Comparison of ENCODE assay signal across 13 mouse cellular contexts in genomic region chr11:34098422-34098821, GRCm38 (mm10). TPM values are rescaled to one million over a fixed set of nuclear protein-coding genes. Genes with fewer than 3 reads are reported as not detected.
DNase-seq lines count a peak whose midpoint lies in the region; ATAC-seq lines count a peak whose summit lies in the region.
"Had no signal": no experiment of that assay in that cellular context is flagged by ENCODE, and none has a peak within 500 bp of the region (broad histone marks: within the 10 kb centered on the region; RNA-seq: fewer than 3 reads in every experiment).

TSS of gene 4930469K13Rik (minus strand) at chr11:34098554.

- H3K36me3 ChIP-seq in forebrain, embryonic 13.5 days (ENCODE audit: poor library complexity, severe bottlenecking), result no peaks in the 10 kb centered on the region
- H3K36me3 ChIP-seq in forebrain, embryonic 11.5 days (ENCODE audit: control insufficient read depth, insufficient read depth, low read length), result no peaks in the 10 kb centered on the region
- no peaks in the 10 kb centered on the region for H3K36me3 ChIP-seq in neural tube, embryonic 12.5 days
- H3K36me3 ChIP-seq in forebrain, embryonic 16.5 days (ENCODE audit: control insufficient read depth, insufficient read depth), result no peaks in the 10 kb centered on the region
- no peaks in the 10 kb centered on the region for H3K36me3 ChIP-seq in heart, embryonic 10.5 days
- H3K36me3 ChIP-seq in kidney, embryonic 16.5 days (ENCODE audit: insufficient read depth, low read length), result no peaks in the 10 kb centered on the region

- ATAC-seq in forebrain, embryonic 13.5 days, result peak; percentile 62; the same call in 1 of the 2 replicates
- ATAC-seq in forebrain, embryonic 11.5 days (replicated peaks; ENCODE audit: low FRiP score), result no peak
- no peak for ATAC-seq in neural tube, embryonic 12.5 days (ENCODE audit: low FRiP score, low read depth)
- peak; percentile 62 for ATAC-seq in forebrain, embryonic 16.5 days
- ATAC-seq in kidney, embryonic 16.5 days (ENCODE audit: low FRiP score, low TSS enrichment), result no peak

- H3K27ac ChIP-seq in forebrain, embryonic 13.5 days, result no peak within 1 kb of the TSS
- no peak within 1 kb of the TSS for H3K27ac ChIP-seq in forebrain, embryonic 11.5 days (ENCODE audit: low read depth, low read length)
- no peak within 1 kb of the TSS for H3K27ac ChIP-seq in neural tube, embryonic 12.5 days
- no peak within 1 kb of the TSS for H3K27ac ChIP-seq in forebrain, embryonic 16.5 days (ENCODE audit: low read length)
- H3K27ac ChIP-seq in heart, embryonic 10.5 days, result no peak within 1 kb of the TSS
- no peak within 1 kb of the TSS for H3K27ac ChIP-seq in kidney, embryonic 16.5 days (ENCODE audit: low read length)

- no peaks in the 10 kb centered on the region for H3K4me1 ChIP-seq in forebrain, embryonic 13.5 days
- no peaks in the 10 kb centered on the region for H3K4me1 ChIP-seq in forebrain, embryonic 11.5 days (replicated peaks; ENCODE audit: control insufficient read depth, insufficient read depth, low read length)
- no peaks in the 10 kb centered on the region for H3K4me1 ChIP-seq in neural tube, embryonic 12.5 days
- H3K4me1 ChIP-seq in forebrain, embryonic 16.5 days (replicated peaks; ENCODE audit: control insufficient read depth, insufficient read depth, low read length), result no peaks in the 10 kb centered on the region
- no peaks in the 10 kb centered on the region for H3K4me1 ChIP-seq in heart, embryonic 10.5 days
- no peaks in the 10 kb centered on the region for H3K4me1 ChIP-seq in kidney, embryonic 16.5 days (ENCODE audit: insufficient read depth, low read length)

- H3K9ac ChIP-seq in forebrain, embryonic 13.5 days, result no peak within 1 kb of the TSS
- no peak within 1 kb of the TSS for H3K9ac ChIP-seq in forebrain, embryonic 11.5 days (ENCODE audit: low read length)
- H3K9ac ChIP-seq in neural tube, embryonic 12.5 days, result no peak within 1 kb of the TSS
- no peak within 1 kb of the TSS for H3K9ac ChIP-seq in forebrain, embryonic 16.5 days (replicated peaks; ENCODE audit: low read depth, low read length)
- no peak within 1 kb of the TSS for H3K9ac ChIP-seq in kidney, embryonic 16.5 days (replicated peaks; ENCODE audit: low read length)

- no peak within 1 kb of the TSS for H3K4me2 ChIP-seq in forebrain, embryonic 13.5 days
- H3K4me2 ChIP-seq in forebrain, embryonic 11.5 days (ENCODE audit: low read depth, low read length, severe bottlenecking), result no peak within 1 kb of the TSS
- no peak within 1 kb of the TSS for H3K4me2 ChIP-seq in neural tube, embryonic 12.5 days (replicated peaks)
- H3K4me2 ChIP-seq in forebrain, embryonic 16.5 days (ENCODE audit: low read length), result no peak within 1 kb of the TSS
- H3K4me2 ChIP-seq in kidney, embryonic 16.5 days (replicated peaks; ENCODE audit: low read depth, low read length), result no peak within 1 kb of the TSS

- H3K4me3 ChIP-seq in forebrain, embryonic 13.5 days, result no peak within 1 kb of the TSS
- H3K4me3 ChIP-seq in forebrain, embryonic 11.5 days (ENCODE audit: low read depth, low read length), result no peak within 1 kb of the TSS
- H3K4me3 ChIP-seq in neural tube, embryonic 12.5 days, result no peak within 1 kb of the TSS
- H3K4me3 ChIP-seq in forebrain, embryonic 16.5 days (replicated peaks; ENCODE audit: low read length), result no peak within 1 kb of the TSS
- H3K4me3 ChIP-seq in heart, embryonic 10.5 days, result no peak within 1 kb of the TSS
- H3K4me3 ChIP-seq in kidney, embryonic 16.5 days (ENCODE audit: low read length), result no peak within 1 kb of the TSS
- H3K4me3 ChIP-seq: erythroblast, embryonic 14.5 days; myocyte had no signal

- WGBS in forebrain, embryonic 13.5 days, result 84% methylated on average over 10 of the region's 10 CpGs
- 85% methylated on average over 10 of the region's 10 CpGs for WGBS in forebrain, embryonic 11.5 days
- WGBS in neural tube, embryonic 12.5 days, result 86% methylated on average over 10 of the region's 10 CpGs
- WGBS in forebrain, embryonic 16.5 days, result 88% methylated on average over 10 of the region's 10 CpGs
- 85% methylated on average over 10 of the region's 10 CpGs for WGBS in heart, embryonic 10.5 days
- 78% methylated on average over 10 of the region's 10 CpGs for WGBS in kidney, embryonic 16.5 days

- no peaks in the 10 kb centered on the region for H3K27me3 ChIP-seq in forebrain, embryonic 13.5 days
- no peaks in the 10 kb centered on the region for H3K27me3 ChIP-seq in forebrain, embryonic 11.5 days (ENCODE audit: control insufficient read depth, insufficient read depth, low read length)
- H3K27me3 ChIP-seq in neural tube, embryonic 12.5 days (replicated peaks), result no peaks in the 10 kb centered on the region
- H3K27me3 ChIP-seq in forebrain, embryonic 16.5 days (replicated peaks; ENCODE audit: control insufficient read depth, insufficient read depth, low read length), result peaks cover 10% of the 10 kb centered on the region
- no peaks in the 10 kb centered on the region for H3K27me3 ChIP-seq in heart, embryonic 10.5 days (ENCODE audit: insufficient read depth, poor library complexity, severe bottlenecking)
- no peaks in the 10 kb centered on the region for H3K27me3 ChIP-seq in kidney, embryonic 16.5 days (ENCODE audit: insufficient read depth, low read length)

- H3K9me3 ChIP-seq in forebrain, embryonic 13.5 days (replicated peaks), result no peaks in the 10 kb centered on the region
- H3K9me3 ChIP-seq in forebrain, embryonic 11.5 days (ENCODE audit: control insufficient read depth, low read length), result no peaks in the 10 kb centered on the region
- no peaks in the 10 kb centered on the region for H3K9me3 ChIP-seq in neural tube, embryonic 12.5 days
- no peaks in the 10 kb centered on the region for H3K9me3 ChIP-seq in forebrain, embryonic 16.5 days (ENCODE audit: control insufficient read depth, low read length)
- H3K9me3 ChIP-seq in heart, embryonic 10.5 days, result no peaks in the 10 kb centered on the region
- no peaks in the 10 kb centered on the region for H3K9me3 ChIP-seq in kidney, embryonic 16.5 days (ENCODE audit: low read length)

- no peak for DNase-seq in forebrain, embryonic 11.5 days (ENCODE audit: low spot score)
- DNase-seq in neural tube, embryonic 10.5 days (ENCODE audit: extremely low spot score, low spot score), result no peak
- peak; percentile 36 for DNase-seq in thymus, postnatal 0 days (ENCODE audit: low spot score)
- no peak for DNase-seq in heart, embryonic 10.5 days (ENCODE audit: low spot score)
- DNase-seq: kidney, postnatal 14 days had no signal

RNA-seq across cellular contexts. Expression of gene 4930469K13Rik, which starts in this region (rescaled TPM):
- polyA plus RNA-seq in forebrain, embryonic 13.5 days (2015; fragmentation: Nextera tagmentation; extraction: Ambion mirVana), result not detected in 2 replicates
- polyA plus RNA-seq in forebrain, embryonic 11.5 days (2014; fragmentation: Nextera tagmentation; extraction: Ambion mirVana), result not detected in 2 replicates
- 14.3 and 21.1 TPM in 2 replicates for polyA plus RNA-seq in neural tube, embryonic 12.5 days (2016; fragmentation: Nextera tagmentation; extraction: Ambion mirVana)
- not detected in 2 replicates for polyA plus RNA-seq in forebrain, embryonic 16.5 days (2015; fragmentation: Nextera tagmentation; extraction: Ambion mirVana)
- 0.35 and 1.0 TPM in 2 replicates for polyA plus RNA-seq in thymus, postnatal 0 days (2015; fragmentation: Nextera tagmentation; extraction: Ambion mirVana)
- polyA plus RNA-seq in heart, embryonic 10.5 days (2016; fragmentation: Nextera tagmentation; extraction: Ambion mirVana), result not detected in 2 replicates
- polyA plus RNA-seq in kidney, embryonic 16.5 days (2015; fragmentation: Nextera tagmentation; extraction: Ambion mirVana), result not detected in 2 replicates
- polyA plus RNA-seq: erythroblast, embryonic 14.5 days; heart, embryonic 14.5 days; liver, adult 2 months; myocyte had no signal

Comparison
In these comparisons a context has a peak if more than half of its experiments do, and no peak if none do; other contexts are left out.
1. Peak in ATAC-seq in forebrain, embryonic 13.5 days; RNA of the gene not detected or under 1 TPM.
2. Peak in ATAC-seq in forebrain, embryonic 16.5 days; RNA of the gene not detected or under 1 TPM.